Mouse (Mus musculus) limb, embryonic 13.5 days (tissue): ENCODE results near the gene Pgr. TPM values are rescaled to one million over a fixed set of nuclear protein-coding genes. Genes with fewer than 3 reads are reported as not detected.

ENCODE experiments used
- ATAC-seq: fragments of 200-750 bp; cut with Nextera tagmentation; 2 replicates; pipeline ENCODE4 v1.8.0; 2017; ENCODE audit warnings: low read depth, moderate number of reproducible peaks, moderate TSS enrichment; ENCODE audit not compliant: low FRiP score
- H3K27ac ChIP-seq: fragments of 300-500 bp; sonication (generic); 2 replicates; pipeline ENCODE4 v1.5.1; 2015; ENCODE audit warnings: inconsistent platforms, mild to moderate bottlenecking, moderate library complexity
- H3K27me3 ChIP-seq: fragments of 300-500 bp; sonication (generic); 2 replicates; pipeline ENCODE4 v1.6.1; 2015; ENCODE audit warnings: mild to moderate bottlenecking, inconsistent platforms
- H3K36me3 ChIP-seq: fragments of 300-500 bp; sonication (generic); 2 replicates; pipeline ENCODE4 v1.6.1; 2015; ENCODE audit warnings: inconsistent platforms, mild to moderate bottlenecking, moderate library complexity
- H3K4me1 ChIP-seq: fragments of 300-500 bp; sonication (generic); 2 replicates; pipeline ENCODE4 v1.6.1; 2015; ENCODE audit warnings: inconsistent platforms
- H3K4me2 ChIP-seq: fragments of 300-500 bp; sonication (generic); replicated peaks from 2 replicates; pipeline ENCODE4 v1.6.1; 2015; ENCODE audit warnings: inconsistent platforms, mild to moderate bottlenecking, moderate library complexity
- H3K4me3 ChIP-seq: fragments of 300-500 bp; sonication (generic); 2 replicates; pipeline ENCODE4 v1.5.1; 2015; ENCODE audit warnings: moderate library complexity, mild to moderate bottlenecking, inconsistent platforms
- H3K9ac ChIP-seq: fragments of 300-500 bp; sonication (generic); 2 replicates; pipeline ENCODE4 v1.6.1; 2015; ENCODE audit warnings: mild to moderate bottlenecking, inconsistent platforms
- H3K9me3 ChIP-seq: fragments of 300-500 bp; sonication (generic); 2 replicates; pipeline ENCODE4 v1.6.1; 2016; ENCODE audit warnings: inconsistent platforms
- WGBS: fragments of 180-500 bp; shearing (Covaris S2); methylation state at CpG from one replicate; pipeline ENCODE4 v1.1.7; 2015; 5-methylcytosine and 5-hydroxymethylcytosine counted together
- polyA plus RNA-seq: library from polyadenylated mRNA; unstranded; fragments of >200 nt; fragmentation: Nextera tagmentation; extraction: Ambion mirVana; gene quantifications from 2 replicates; pipeline ENCODE4 v1.2.1, GENCODE M21; 2015

Gene Pgr
- polyA plus RNA-seq, 1 experiment from 2014 or later: 0.71 TPM

DNA sequence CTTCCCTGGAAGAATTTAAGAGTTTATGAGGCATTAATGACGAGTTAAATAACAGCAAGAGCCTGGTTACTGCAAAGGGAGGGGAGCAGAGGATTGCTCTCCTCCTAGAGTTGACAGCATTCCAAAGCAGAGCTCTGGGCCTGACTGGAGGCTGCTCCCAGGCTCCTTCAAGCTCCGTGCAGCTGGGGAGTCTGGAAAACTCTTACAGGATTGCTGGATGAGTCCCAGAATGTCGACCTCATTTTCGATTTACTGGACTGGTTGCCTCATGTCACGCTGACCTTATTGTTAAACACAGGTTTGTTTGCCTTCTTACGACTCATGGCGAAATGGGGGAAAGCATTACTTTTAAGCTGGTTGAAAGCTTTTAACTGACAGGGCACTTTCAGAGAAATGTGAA is 70.6 kb downstream of the Pgr start:
- H3K4me2 ChIP-seq: no peak overlapping the region
- no peaks in the 10 kb centered on the region for H3K9me3 ChIP-seq
- no peaks in the 10 kb centered on the region for H3K4me1 ChIP-seq
- no peaks in the 10 kb centered on the region for H3K27me3 ChIP-seq
- no peaks in the 10 kb centered on the region for H3K36me3 ChIP-seq
- H3K27ac ChIP-seq: no peak overlapping the region
- peak; percentile 76 for ATAC-seq
- H3K9ac ChIP-seq: no peak overlapping the region
- no peak overlapping the region for H3K4me3 ChIP-seq
- 38% methylated on average over 7 of the region's 7 CpGs for WGBS

DNA sequence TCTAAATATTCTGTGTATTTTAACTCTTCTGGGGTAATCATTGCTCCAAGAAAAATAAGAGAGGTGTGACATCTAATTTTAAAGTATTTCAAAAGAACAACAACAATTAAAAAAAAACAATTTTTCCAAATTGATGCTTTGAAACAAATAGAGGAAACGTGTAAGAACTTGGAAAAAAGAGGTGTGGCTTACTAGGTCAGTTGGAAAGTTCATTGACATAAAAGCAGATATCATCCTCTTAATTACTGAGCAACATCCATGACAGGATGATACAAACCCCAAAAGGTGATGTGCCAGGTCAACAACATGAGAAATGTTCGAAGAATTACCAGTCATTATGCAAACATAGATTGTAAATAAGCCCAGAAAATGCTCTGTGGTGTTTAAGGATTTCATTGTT is 71.9 kb downstream of the Pgr start, which contains the start of gene Gm16485:
Gene Gm16485 (plus strand): TSS at position 301 of the 400 bp plus-strand sequence.
- H3K4me3 ChIP-seq: no peak within 1 kb of the TSS
- H3K36me3 ChIP-seq: no peaks in the 10 kb centered on the region
- H3K27me3 ChIP-seq: no peaks in the 10 kb centered on the region
- ATAC-seq: no peak
- H3K4me1 ChIP-seq: no peaks in the 10 kb centered on the region
- H3K9me3 ChIP-seq: no peaks in the 10 kb centered on the region
- no peak within 1 kb of the TSS for H3K4me2 ChIP-seq
- no peak within 1 kb of the TSS for H3K9ac ChIP-seq
- no peak within 1 kb of the TSS for H3K27ac ChIP-seq
- 76% methylated on average over 2 of the region's 2 CpGs for WGBS

DNA sequence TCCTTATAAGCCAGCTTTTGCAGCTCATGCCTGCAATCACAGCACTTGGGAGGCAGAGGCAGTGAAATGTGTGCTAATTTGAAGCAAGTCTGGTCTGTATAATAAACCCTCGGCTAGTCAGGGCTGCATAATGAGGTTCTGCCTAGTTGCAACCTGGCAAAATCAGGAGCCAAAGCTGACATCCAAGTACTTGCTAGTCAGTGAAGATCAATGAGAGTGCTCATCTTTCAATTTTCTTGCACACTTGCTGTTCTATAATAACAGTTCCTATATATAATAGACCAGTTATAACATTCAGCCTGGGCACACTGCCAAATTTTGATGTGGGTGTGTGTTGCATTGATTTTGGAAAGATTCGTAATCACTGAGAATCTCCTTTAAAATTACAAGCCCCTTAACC is 78.1 kb downstream of the Pgr start:
- H3K36me3 ChIP-seq: no peaks in the 10 kb centered on the region
- 46% methylated on average over 2 of the region's 2 CpGs for WGBS
- ATAC-seq: no peak

DNA sequence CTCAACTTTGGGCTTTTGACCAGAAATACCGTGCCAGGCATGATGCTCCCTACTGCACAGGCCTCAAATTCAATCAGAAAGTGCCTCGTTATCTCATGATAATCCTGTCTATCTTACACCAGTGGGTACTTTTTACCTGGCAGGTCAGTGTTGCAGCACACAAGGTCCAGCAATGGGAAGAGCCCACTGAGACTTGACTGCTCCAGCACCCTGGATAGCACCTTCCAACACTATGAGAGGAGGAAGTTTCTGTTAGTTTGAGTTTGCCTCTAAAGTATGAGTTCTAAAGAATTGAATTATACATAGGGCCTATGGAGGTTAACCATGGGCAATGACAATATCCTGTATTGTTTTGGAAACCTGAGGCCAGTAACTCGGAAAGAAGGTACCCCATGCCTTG is 82.7 kb downstream of the Pgr start:
- H3K4me1 ChIP-seq: no peaks in the 10 kb centered on the region
- H3K27me3 ChIP-seq: no peaks in the 10 kb centered on the region
- no peak overlapping the region for H3K4me2 ChIP-seq
- H3K36me3 ChIP-seq: no peaks in the 10 kb centered on the region
- no peak overlapping the region for H3K9ac ChIP-seq
- no peak overlapping the region for H3K4me3 ChIP-seq
- 72% methylated on average over 3 of the region's 3 CpGs for WGBS
- ATAC-seq: no peak
- no peak overlapping the region for H3K27ac ChIP-seq
- H3K9me3 ChIP-seq: no peaks in the 10 kb centered on the region

More for the DNA sequence above, 78.1 kb downstream of the Pgr start:
- H3K4me2 ChIP-seq: no peak overlapping the region
- H3K9me3 ChIP-seq: no peaks in the 10 kb centered on the region
- H3K27me3 ChIP-seq: no peaks in the 10 kb centered on the region
- no peak overlapping the region for H3K27ac ChIP-seq
- H3K4me3 ChIP-seq: no peak overlapping the region
- H3K9ac ChIP-seq: no peak overlapping the region
- H3K4me1 ChIP-seq: no peaks in the 10 kb centered on the region

DNA sequence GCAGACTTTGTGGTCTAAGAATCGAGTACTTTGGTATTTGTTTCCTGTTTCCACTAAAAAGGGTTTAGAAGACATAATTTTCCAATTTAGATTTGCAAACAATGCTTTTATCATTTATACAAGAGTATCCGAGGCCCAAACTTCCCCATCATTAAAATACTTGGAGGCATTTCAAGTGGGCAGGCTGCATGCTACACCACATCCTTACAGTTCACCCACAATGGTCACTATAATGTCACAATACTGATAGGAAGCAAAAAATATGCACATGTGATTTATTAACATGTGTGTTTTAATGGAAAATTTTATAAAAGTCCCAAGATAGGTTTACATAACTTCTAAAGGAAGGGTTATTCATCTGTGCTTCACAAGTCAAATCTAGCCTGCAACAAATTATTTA is 96.9 kb downstream of the Pgr start:
- H3K4me3 ChIP-seq: no peak overlapping the region
- no peaks in the 10 kb centered on the region for H3K27me3 ChIP-seq
- H3K27ac ChIP-seq: no peak overlapping the region
- H3K36me3 ChIP-seq: peaks cover 65% of the 10 kb centered on the region
- H3K4me2 ChIP-seq: no peak overlapping the region
- no peak for ATAC-seq
- WGBS: 86% methylated on average over 2 of the region's 2 CpGs
- H3K9me3 ChIP-seq: peaks cover 7% of the 10 kb centered on the region; the same call in 1 of the 2 replicates
- no peak overlapping the region for H3K9ac ChIP-seq
- no peaks in the 10 kb centered on the region for H3K4me1 ChIP-seq

DNA sequence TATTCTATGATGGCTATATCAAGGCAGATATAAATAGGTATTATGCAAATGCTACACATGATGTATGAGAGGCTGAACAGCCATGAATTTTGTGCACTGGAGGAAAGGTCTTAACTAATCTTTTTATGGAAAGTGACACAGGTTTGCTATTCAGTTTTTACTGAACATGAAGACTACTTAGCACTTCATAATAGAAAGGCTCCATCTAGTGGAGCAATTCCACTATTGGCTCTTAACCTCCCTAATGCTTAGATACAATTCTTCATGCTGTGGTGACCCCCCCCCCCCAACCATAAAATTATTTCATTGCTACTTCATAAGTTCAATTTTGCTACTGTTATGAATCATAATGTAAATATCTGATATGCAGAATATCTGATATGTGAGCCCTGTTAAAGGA is 101.5 kb downstream of the Pgr start:
- ATAC-seq: no peak
- Histone ChIP-seq H3K27ac (no peak overlapping the region), H3K9ac (no peak overlapping the region), H3K4me3 (no peak overlapping the region), H3K9me3 (0 out of 2 replicates have a peak, but pooled peaks cover 3% of the 10 kb centered on the region), H3K36me3 (peaks cover 53% of the 10 kb centered on the region), H3K4me1 (no peaks in the 10 kb centered on the region), H3K27me3 (no peaks in the 10 kb centered on the region), H3K4me2 (no peak overlapping the region)

DNA sequence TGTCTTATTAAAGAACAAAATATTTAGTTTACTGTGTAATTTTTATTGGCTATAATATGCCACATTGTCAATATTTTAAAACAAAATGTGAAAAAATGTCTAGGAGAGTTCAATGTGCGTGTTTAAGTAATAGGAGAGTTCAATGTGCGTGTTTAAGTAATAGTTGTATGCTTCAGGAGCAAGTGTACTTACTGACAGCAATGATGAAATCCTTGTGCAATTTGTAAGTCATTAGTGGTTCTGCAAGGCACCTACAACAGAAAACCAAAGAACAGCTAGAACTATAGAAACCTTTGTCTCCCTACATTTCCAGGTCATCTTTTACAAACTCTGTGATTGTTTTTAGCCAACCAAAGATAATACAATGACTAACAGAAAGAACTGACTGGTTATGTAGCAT is 115.5 kb downstream of the Pgr start:
- Histone ChIP-seq H3K27me3 (no peaks in the 10 kb centered on the region), H3K36me3 (peaks cover 55% of the 10 kb centered on the region), H3K4me1 (no peaks in the 10 kb centered on the region), H3K4me2 (no peak overlapping the region), H3K4me3 (no peak overlapping the region), H3K9me3 (no peaks in the 10 kb centered on the region), H3K9ac (no peak overlapping the region), H3K27ac (no peak overlapping the region)
- 95% methylated on average over 2 of the region's 2 CpGs for WGBS
- no peak for ATAC-seq

Other genes with a start within 250 kb of the Pgr start
- gene Gm16485, start 72.0 kb downstream of the Pgr start, polyA plus RNA-seq: 0.06 TPM in 2 replicates